Comparison of ENCODE assay signal across 20 mouse cellular contexts in genomic region chr3:27872429-27872828, GRCm38 (mm10). TPM values are rescaled to one million over a fixed set of nuclear protein-coding genes. Genes with fewer than 3 reads are reported as not detected.
"Had no signal": no experiment of that assay in that cellular context is flagged by ENCODE, and none has a peak within 500 bp of the region (broad histone marks: within the 10 kb centered on the region; RNA-seq: fewer than 3 reads in every experiment).

No protein-coding gene starts in this region.

- H3K4me1 ChIP-seq: neural tube, embryonic 12.5 days; stomach, embryonic 15.5 days had no signal

- H3K27me3 ChIP-seq: midbrain, embryonic 13.5 days; midbrain, embryonic 15.5 days; neural tube, embryonic 12.5 days; stomach, embryonic 15.5 days had no signal

- ATAC-seq: midbrain, embryonic 13.5 days had no signal

- H3K4me2 ChIP-seq: lung, embryonic 14.5 days; midbrain, embryonic 11.5 days; midbrain, embryonic 13.5 days; midbrain, embryonic 15.5 days; neural tube, embryonic 12.5 days; stomach, embryonic 15.5 days had no signal

- H3K9me3 ChIP-seq: midbrain, embryonic 13.5 days; midbrain, embryonic 15.5 days; neural tube, embryonic 12.5 days; stomach, embryonic 15.5 days had no signal

- H3K36me3 ChIP-seq: midbrain, embryonic 13.5 days; midbrain, embryonic 15.5 days; neural tube, embryonic 12.5 days; stomach, embryonic 15.5 days had no signal

- DNase-seq: lung, adult 18-20 months; lung, embryonic 14.5 days; lung, postnatal 10 days; lung, postnatal 4 days; right cerebral cortex, postnatal 14 days; thymus, adult 18-20 months; thymus, postnatal 14 days; thymus, postnatal 36 days had no signal

- H3K27ac ChIP-seq: midbrain, embryonic 13.5 days; midbrain, embryonic 15.5 days; neural tube, embryonic 12.5 days; stomach, embryonic 15.5 days had no signal

- H3K9ac ChIP-seq: lung, embryonic 14.5 days; midbrain, embryonic 13.5 days; midbrain, embryonic 15.5 days; neural tube, embryonic 12.5 days; stomach, embryonic 15.5 days had no signal

- H3K4me3 ChIP-seq: midbrain, embryonic 13.5 days; midbrain, embryonic 15.5 days; neural tube, embryonic 12.5 days; stomach, embryonic 15.5 days had no signal

RNA-seq across cellular contexts. Expression of gene Tmem212, which starts 23.7 kb away (rescaled TPM):
- total RNA-seq: megakaryocyte, adult 5-6 weeks; megakaryocyte-erythroid progenitor cell, adult 5-6 weeks; monocyte, adult 5-6 weeks; neutrophil, adult 5-6 weeks had no signal
- polyA plus RNA-seq: liver, embryonic 16.5 days; lung, embryonic 14.5 days; midbrain, embryonic 11.5 days; midbrain, embryonic 13.5 days; neural tube, embryonic 12.5 days; neural tube, embryonic 14.5 days; spleen, adult 2 months; stomach, embryonic 15.5 days had no signal
